Mouse (Mus musculus) cerebellum, adult 2 months (tissue): ENCODE data around the gene Cyp4v3. TPM values are rescaled to one million over a fixed set of nuclear protein-coding genes. Genes with fewer than 3 reads are reported as not detected.

Experiments
- DNase-seq, 2 experiments: peaks; one replicate each; pipeline ENCODE4 v3.0.0; 2021
- H3K27ac ChIP-seq: fragments of 200-500 bp; 2 replicates; pipeline ENCODE4 v1.5.1; 2012; ENCODE audit warnings: low read length, control low read depth, inconsistent platforms; ENCODE audit not compliant: insufficient read depth
- H3K27me3 ChIP-seq: fragments of 200-500 bp; 2 replicates; pipeline ENCODE4 v1.6.1; 2012; ENCODE audit warnings: inconsistent platforms, mild to moderate bottlenecking, low read length, moderate library complexity; ENCODE audit not compliant: control insufficient read depth, insufficient read depth
- H3K4me1 ChIP-seq: fragments of 200-500 bp; 2 replicates; pipeline ENCODE4 v1.6.1; 2011; ENCODE audit warnings: low read length; ENCODE audit not compliant: control insufficient read depth, insufficient read depth
- H3K4me3 ChIP-seq: fragments of 200-500 bp; replicated peaks from 2 replicates; pipeline ENCODE3; 2011; ENCODE audit warnings: mild to moderate bottlenecking, low read depth, low read length, control low read depth; ENCODE audit not compliant: insufficient read depth
- CTCF ChIP-seq: fragments of 200-500 bp; IDR thresholded peaks from 2 replicates; pipeline ENCODE4 v1.5.1; 2011; ENCODE audit warnings: low read depth, mild to moderate bottlenecking, control low read depth, low read length, moderate library complexity, borderline replicate concordance; ENCODE audit not compliant: insufficient read depth
- POLR2A ChIP-seq: fragments of 200-500 bp; IDR thresholded peaks from 2 replicates; pipeline ENCODE4 v1.6.1; 2011; ENCODE audit warnings: low read length, control low read depth, borderline replicate concordance; ENCODE audit not compliant: insufficient read depth
- WGBS: fragments of 180-500 bp; shearing (Covaris S2); methylation state at CpG from one replicate; pipeline ENCODE4 v1.1.7; 2018; 5-methylcytosine and 5-hydroxymethylcytosine counted together
- polyA plus RNA-seq: library from polyadenylated mRNA; depleted of rRNA; stranded (reverse); fragments of >200 nt; gene quantifications from 2 replicates; pipeline ENCODE4 v1.2.3, GENCODE M21; 2012; rRNA removed

The Cyp4v3 gene
- polyA plus RNA-seq, 1 experiment, result 4.8 TPM

DNA sequence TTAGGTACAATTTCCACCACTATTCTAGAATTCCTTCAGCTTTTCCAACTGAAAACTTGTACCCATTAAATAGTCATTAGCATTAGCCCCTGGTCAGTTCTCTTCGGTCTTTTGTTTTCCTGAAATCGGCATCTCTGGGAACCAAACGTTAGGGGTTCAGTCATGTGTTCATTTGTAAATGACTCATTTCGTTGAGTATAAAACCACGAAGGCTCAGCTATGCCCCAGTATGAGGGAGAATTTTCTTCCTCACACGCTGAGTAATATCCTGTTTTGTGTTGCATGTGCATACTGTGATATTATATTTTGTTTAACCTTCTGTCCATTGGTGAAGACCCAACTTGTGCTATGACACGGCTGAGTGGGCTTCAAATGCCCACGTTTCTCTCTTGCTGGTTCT, 74.6 kb downstream of the Cyp4v3 start:
- no peak for DNase-seq
- TF ChIP-seq CTCF, result no peak
- no peak for TF ChIP-seq POLR2A
- H3K27me3 ChIP-seq, result no peaks in the 10 kb centered on the region
- H3K4me3 ChIP-seq, result no peak overlapping the region
- no peak overlapping the region for H3K27ac ChIP-seq
- no peaks in the 10 kb centered on the region for H3K4me1 ChIP-seq
- WGBS, result 73% methylated on average over 8 of the region's 8 CpGs

- Histone ChIP-seq H3K4me3 (no peak overlapping the region), H3K27ac (no peak overlapping the region), H3K27me3 (no peaks in the 10 kb centered on the region), H3K4me1 (no peaks in the 10 kb centered on the region)
- no peak for TF ChIP-seq CTCF
- TF ChIP-seq POLR2A, result no peak
- DNase-seq, result no peak
- WGBS, result 78% methylated on average over 12 of the region's 12 CpGs
Measured at GRCm38 (mm10) chr8:45255040-45255439, 78.0 kb downstream of the Cyp4v3 start.

Other genes starting within 250 kb of the Cyp4v3 start
- not detected in 2 replicates for gene F11, start 71.2 kb downstream of the Cyp4v3 start, polyA plus RNA-seq
- gene Klkb1, start 38.4 kb downstream of the Cyp4v3 start, polyA plus RNA-seq, result 0.03 and 0.08 TPM in 2 replicates
- not detected in 2 replicates for gene Gm45753, start 24.8 kb downstream of the Cyp4v3 start, polyA plus RNA-seq
- 14.3 and 15.1 TPM in 2 replicates for gene Fam149a, start 49.1 kb upstream of the Cyp4v3 start, polyA plus RNA-seq
- 7.9 and 9.6 TPM in 2 replicates for gene Tlr3, start 77.9 kb upstream of the Cyp4v3 start, polyA plus RNA-seq
- 32.9 and 33.0 TPM in 2 replicates for gene Sorbs2, start 174.6 kb upstream of the Cyp4v3 start, polyA plus RNA-seq